Mouse (Mus musculus) frontal cortex, postnatal 10 days (tissue): Measurements from ENCODE around the gene Zfp784.

Experiments used
- DNase-seq, 2 experiments: peaks; one replicate each; pipeline ENCODE4 v3.0.0; 2022; ENCODE audit warnings: low spot score in 2 of 2, mixed read lengths in 1 of 2

The Zfp784 gene

GRCm38 (mm10) chr7:5057804-5058203 is 19.6 kb upstream of the Zfp784 start:
- DNase-seq = no peak

GRCm38 (mm10) chr7:5057381-5057780 is 19.1 kb upstream of the Zfp784 start:
- no peak for DNase-seq

DNA sequence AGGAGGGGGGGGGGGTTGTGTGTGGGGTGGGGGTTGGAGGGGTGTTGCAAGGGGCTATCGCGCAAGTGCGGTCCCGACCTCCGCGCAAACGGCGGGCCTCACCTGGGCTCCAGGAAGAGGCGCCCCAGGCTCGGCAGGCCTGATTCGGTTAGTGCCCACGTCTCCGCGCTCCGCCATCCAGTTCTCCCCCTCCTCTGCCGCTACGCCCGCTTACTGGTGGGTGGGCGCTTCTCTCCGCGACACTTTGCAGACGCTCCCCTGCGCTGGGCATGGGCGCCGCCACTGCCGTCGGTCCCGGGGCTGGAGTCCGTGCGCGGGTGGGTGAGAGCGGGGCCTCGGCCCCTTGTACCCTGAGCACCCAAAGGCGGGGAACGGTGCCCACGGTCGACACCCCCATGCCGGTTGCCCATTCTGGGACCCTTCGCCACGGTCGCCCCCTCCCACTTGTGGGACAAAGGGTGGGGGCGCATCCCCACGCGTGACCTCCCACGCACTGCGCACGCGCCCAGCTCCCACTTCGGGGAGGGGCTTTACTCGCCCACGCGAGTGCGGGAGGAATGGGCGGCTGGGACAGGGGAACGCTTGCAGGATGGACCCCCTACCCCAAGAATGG is 18.5 kb upstream of the Zfp784 start:
- DNase-seq = peak; percentile 74 to 75

DNA sequence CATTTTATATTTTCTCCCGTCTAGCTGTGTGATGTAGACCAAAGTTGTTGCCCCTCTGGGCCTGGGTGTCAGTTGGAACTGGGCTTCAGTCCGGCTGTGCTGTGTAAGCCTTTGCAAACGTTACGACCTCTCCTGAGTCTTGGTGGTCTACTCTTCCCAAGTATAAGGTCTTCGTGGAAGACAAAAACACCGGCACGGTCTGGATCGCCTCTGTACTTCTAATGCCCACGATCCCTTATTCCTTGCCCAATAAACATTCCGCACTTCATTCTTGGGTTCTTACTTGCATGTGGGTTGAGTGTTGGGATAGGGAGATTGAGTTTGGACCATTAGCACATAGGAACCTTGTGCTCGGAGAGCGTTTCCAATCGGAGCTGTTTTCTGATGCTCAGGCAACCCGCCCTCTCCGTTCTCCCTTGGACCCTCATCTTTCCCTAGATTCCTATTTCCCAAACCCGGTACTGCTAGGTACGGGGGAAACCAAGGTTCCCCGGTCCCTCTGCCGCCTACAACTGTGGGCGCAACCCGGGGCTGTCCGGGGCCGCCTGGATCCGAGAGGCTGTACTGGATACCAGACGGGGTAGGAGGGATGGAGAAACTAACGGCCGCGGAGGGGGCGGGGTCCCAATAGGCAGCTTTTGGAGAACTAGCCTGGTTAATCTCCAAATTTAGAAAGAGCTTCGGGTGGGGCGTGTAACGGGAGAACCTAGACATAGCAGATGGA is 15.4 kb upstream of the Zfp784 start:
- no peak for DNase-seq

DNA sequence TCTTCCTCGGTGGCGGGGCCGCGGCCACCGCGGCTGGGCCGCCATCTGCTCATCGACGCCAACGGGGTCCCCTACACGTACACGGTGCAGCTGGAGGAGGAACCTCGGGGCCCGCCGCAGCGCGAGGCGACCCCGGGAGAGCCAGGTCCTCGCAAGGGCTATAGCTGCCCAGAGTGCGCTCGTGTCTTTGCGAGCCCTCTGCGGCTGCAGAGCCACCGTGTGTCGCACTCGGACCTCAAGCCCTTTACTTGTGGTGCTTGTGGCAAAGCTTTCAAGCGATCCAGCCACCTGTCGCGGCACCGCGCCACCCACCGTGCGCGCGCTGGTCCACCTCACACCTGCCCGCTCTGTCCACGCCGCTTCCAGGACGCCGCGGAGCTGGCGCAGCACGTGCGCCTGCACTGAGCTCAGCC is 14.7 kb upstream of the Zfp784 start:
- no peak for DNase-seq

- no peak for DNase-seq
Measured at GRCm38 (mm10) chr7:5052438-5052837, 14.2 kb upstream of the Zfp784 start.

DNA sequence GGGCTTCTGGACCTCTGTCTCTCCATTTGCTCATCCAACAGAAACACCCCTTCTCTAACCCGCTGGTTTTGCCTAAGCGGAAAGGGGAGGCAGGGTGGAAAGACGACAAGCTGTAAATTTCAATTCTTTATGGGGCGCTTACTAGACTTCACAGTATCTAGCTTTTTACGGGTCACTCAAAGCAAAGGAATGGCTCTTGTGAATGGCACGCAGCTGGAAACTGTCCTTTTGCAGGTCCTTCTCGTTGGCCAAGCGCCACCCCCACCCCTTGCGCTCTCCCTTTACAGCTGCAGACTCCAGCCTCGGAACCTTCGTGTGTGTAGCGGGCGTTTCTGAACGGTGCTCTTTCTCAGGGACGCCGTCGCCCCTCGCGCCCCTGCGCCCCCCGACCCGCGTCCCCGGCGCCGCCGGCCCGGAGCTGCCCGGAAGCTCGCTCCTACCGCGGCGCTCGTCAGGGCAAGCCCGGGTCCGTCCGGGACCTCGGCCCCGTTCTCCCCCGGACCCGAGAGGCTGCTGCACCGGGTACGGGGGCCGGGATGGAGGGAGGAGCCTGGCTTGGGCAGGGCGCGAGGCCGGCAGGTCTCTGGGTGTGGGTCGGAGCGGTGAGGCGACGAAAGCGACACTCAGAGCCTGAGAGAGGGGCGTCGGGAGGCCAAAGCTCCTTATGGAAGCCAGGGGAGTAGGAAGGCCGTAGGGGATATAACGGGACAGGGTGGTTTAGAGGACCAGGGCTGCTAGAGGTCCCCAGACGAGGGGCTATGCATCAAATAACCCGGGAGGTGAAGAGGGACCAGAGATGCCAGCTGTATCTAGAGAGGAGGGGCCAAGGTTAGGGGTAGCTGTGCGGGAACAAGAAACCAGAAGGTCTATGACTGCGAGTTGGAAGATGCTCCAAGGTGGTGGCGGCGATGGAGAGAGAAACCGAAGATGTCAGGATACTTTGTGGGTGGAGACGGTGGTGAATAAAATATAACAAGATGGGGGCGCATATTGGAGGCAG is 13.2 kb upstream of the Zfp784 start, which contains the start of gene Zfp580:
Zfp580 (plus strand) TSS at position 346 of the 1,000 bp plus-strand sequence.
- peak; percentile 69 to 78 for DNase-seq

DNA sequence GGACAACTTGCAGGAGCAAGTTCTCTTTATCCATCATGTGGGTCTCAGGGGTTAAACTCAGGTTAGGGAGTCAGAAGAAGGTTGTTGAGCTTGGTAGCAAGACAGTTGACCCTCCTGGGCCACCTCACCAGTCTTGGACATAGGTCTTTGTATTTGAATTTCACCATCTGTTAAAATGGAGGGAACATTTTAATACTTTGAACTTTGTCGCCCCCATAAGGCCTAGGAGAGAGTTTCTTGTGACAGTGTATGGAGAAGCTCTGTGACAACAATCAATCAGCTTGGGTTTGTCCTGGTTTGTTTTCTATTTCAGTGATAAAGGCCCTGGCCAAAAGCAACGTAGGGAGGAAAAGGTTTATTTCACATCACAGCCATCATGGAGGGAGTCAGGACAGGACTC is 9.1 kb upstream of the Zfp784 start:
- DNase-seq = no peak

GRCm38 (mm10) chr7:5046112-5046511 is 7.9 kb upstream of the Zfp784 start:
- DNase-seq = no peak

DNA sequence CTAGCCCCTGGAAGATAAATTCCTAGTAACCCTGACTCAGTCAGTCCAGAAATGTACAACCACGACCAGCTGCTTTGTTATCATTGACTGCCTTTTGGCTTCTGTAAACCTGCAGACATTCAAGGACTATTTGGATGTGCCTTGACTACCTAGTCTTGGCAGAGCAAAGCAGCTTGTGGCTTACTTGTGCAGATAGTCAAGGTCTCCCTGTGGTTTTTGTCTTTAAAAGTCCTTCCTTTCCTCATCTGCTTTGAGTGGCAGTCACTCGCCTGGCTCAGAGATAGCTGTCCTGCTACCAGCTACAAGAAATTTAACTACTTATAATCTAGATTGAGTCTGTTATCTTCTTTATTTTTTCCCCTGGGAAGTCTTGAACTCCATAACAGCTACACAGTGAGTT is 6.7 kb upstream of the Zfp784 start:
- no peak for DNase-seq

DNA sequence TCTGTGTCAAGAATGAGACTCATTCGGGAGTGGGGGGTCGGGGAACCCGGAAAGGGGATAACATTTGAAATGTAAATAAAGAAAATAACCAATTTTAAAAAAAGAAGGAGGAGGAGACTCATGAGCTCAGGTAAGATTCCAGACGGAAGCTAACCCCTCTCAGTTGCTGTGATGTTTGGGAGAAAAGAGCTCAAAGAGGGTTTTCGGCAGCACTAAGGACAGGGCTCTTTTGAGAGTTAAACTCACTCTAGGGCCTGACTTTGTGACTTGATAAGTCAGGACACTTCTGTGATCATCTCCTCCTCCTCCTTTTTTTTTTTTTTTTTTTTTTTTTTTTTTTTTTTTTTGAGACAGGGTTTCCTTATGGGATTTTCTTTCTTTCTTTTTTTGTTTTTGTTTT is 694 bp upstream of the Zfp784 start:
- no peak for DNase-seq

DNA sequence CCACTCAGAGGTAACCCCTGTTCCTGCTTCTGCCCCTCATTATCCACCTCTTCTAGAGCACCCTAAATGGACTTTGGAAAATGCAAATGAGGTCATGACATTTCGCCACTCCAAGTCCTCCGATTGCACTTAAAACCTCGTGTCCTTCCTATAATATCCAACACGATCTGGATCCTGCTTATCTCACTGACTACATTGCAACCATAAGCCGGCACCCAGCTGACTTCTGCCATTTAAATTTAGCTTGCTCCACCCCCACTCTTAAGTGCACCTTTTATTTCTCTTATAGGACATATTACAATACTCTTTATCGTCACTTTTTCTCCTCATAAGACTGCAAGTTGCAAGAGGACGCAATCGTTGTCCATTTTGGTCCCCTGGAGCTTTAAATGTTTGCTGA is 779 bp downstream of the Zfp784 start:
- no peak for DNase-seq

DNA sequence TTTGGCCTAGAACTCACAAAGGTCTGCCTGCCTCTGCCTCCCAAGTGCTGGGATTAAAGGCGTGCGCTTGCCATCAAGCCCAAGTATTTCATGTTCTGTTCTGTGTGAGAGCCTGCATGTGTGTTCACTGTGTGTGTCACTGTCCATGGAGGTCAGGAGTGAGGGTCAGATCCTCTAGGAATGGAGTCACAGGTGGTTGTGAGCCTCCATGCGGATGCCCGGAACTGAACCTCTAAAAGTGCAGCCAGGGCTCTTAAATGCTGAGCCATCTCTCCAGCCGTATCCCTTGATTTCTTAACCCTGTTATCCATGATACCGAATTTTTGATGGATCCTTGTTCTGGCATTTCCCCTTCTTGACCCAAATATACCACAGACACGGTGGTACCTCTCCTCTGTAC is 1.2 kb downstream of the Zfp784 start:
- no peak for DNase-seq

DNA sequence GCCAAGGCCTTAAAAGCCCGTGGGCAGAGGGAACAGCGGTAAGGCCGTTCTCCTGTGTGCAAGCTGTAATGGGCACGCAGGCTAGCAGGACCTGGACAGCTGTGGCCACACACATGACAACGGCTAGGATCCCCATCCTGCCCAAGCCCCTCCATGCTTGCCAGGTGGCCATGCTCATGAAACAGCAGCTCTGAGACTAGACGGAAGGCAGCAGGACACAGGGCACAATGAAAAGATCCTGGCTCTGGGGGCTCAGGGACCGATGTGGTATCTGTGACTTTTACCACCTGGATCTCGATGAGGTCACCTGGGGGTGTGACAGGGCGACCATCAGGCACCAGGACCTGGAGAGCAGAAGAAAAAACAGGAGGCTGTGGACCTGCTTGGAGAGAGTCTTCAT is 2.1 kb downstream of the Zfp784 start:
- no peak for DNase-seq

DNA sequence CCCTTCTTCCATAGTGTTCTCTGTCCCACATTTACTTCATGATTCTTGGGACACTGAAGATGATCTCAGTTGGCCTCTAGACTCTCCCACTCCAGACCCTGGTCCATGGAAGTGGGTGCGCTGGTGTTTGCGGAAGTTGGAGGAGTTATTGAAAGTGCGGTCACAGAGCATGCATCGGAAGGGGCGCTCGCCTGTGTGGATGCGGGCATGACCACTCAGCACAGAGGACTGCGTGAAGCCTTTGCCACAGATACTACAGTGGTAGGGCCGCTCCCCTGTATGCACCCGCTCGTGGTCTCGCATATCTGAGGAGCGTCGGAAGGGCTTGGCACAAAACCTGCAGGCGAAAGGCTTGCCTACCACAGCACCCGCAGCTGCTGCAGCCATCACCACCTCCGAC is 2.6 kb downstream of the Zfp784 start:
- DNase-seq = no peak

- no peak for DNase-seq
Measured at GRCm38 (mm10) chr7:5033818-5034217, 4.4 kb downstream of the Zfp784 start, which contains the start of gene 4632433K11Rik. TSS of gene 4632433K11Rik (plus strand) at chr7:5034118.

- DNase-seq = no peak
Measured at GRCm38 (mm10) chr7:5031496-5031895, 6.8 kb downstream of the Zfp784 start.

- DNase-seq = no peak
Measured at GRCm38 (mm10) chr7:5030554-5031275, 7.5 kb downstream of the Zfp784 start.

GRCm38 (mm10) chr7:5029946-5030345 is 8.3 kb downstream of the Zfp784 start:
- no peak for DNase-seq

- no peak for DNase-seq
Measured at GRCm38 (mm10) chr7:5029543-5029942, 8.7 kb downstream of the Zfp784 start.

DNA sequence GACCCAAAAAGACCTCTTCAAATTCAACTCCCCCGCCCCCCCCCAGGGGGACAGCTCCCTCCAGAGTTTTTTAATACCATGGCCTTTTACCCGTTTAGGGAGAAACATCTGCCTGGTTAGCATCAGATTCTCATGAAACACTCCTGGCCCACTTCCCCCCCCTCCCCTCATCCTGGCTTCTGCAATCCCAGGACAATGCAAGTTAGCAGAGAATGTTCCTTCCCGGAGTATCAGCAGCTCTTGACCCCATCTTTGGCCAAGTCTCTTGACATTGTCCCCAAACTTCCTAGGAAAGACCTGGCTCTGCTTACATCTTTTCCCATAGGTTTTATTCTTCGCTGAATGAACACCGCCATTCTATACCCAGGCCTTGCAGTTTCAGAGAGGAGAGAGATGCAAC is 17.0 kb downstream of the Zfp784 start:
- DNase-seq = no peak

- DNase-seq = no peak
Measured at GRCm38 (mm10) chr7:5020685-5021084, 17.6 kb downstream of the Zfp784 start.
